ENCODE assay signal across 12 mouse cellular contexts in the genomic region with DNA sequence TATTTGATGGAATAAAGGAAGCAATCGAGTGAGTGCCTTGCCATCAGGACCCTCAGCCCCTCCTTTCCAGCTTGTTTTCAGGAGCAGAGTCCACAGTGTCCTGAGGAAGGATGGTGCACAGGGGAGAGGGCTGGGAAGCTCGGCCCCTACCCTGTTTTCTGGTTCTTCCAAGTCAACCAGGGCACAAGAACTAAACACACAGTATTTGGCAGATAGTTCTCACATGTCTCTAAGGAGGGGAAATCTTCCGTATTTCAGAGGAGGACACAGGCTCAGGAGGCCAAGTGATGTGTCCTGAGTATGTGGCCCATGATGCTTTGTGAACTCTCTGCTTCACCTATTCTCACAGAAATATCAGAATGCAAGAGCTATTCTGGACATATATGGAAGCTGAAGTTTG. TPM values are rescaled to one million over a fixed set of nuclear protein-coding genes. Genes with fewer than 3 reads are reported as not detected.
DNase-seq lines count a peak whose midpoint lies in the region; ATAC-seq lines count a peak whose summit lies in the region.
"Had no signal": no experiment of that assay in that cellular context is flagged by ENCODE, and none has a peak within 500 bp of the region (broad histone marks: within the 10 kb centered on the region; RNA-seq: fewer than 3 reads in every experiment).

No protein-coding gene starts in this region.

- no peak overlapping the region for H3K9ac ChIP-seq in hindbrain, embryonic 11.5 days (ENCODE audit: low read depth, low read length)
- no peak overlapping the region for H3K9ac ChIP-seq in limb, embryonic 12.5 days (replicated peaks)
- H3K9ac ChIP-seq in neural tube, embryonic 12.5 days: no peak overlapping the region

- no peak for ATAC-seq in hindbrain, embryonic 11.5 days (ENCODE audit: low FRiP score)
- no peak for ATAC-seq in limb, embryonic 12.5 days (ENCODE audit: insufficient number of reproducible peaks, insufficient read depth, low FRiP score, low TSS enrichment, low read depth)
- ATAC-seq in neural tube, embryonic 12.5 days (ENCODE audit: low FRiP score, low read depth): no peak

- WGBS in hindbrain, embryonic 11.5 days: 72% methylated on average over 3 of the region's 3 CpGs
- WGBS in hindbrain, embryonic 10.5 days: 73% methylated on average over 3 of the region's 3 CpGs
- WGBS in forebrain, embryonic 10.5 days: 84% methylated on average over 3 of the region's 3 CpGs
- 73% methylated on average over 3 of the region's 3 CpGs for WGBS in limb, embryonic 12.5 days
- WGBS in neural tube, embryonic 12.5 days: 64% methylated on average over 3 of the region's 3 CpGs

- H3K9me3 ChIP-seq in hindbrain, embryonic 11.5 days (ENCODE audit: control insufficient read depth, low read length): no peaks in the 10 kb centered on the region
- H3K9me3 ChIP-seq in hindbrain, embryonic 10.5 days: no peaks in the 10 kb centered on the region
- no peaks in the 10 kb centered on the region for H3K9me3 ChIP-seq in forebrain, embryonic 10.5 days
- no peaks in the 10 kb centered on the region for H3K9me3 ChIP-seq in limb, embryonic 12.5 days
- no peaks in the 10 kb centered on the region for H3K9me3 ChIP-seq in neural tube, embryonic 12.5 days

- peak overlapping the region; percentile 84; the same call in 1 of the 2 replicates for H3K4me2 ChIP-seq in hindbrain, embryonic 11.5 days (replicated peaks; ENCODE audit: low read depth, low read length)
- H3K4me2 ChIP-seq in limb, embryonic 12.5 days: peak overlapping the region; percentile 7; the same call in 1 of the 2 replicates
- peak overlapping the region; percentile 80 for H3K4me2 ChIP-seq in neural tube, embryonic 12.5 days (replicated peaks)

- H3K36me3 ChIP-seq in hindbrain, embryonic 11.5 days (ENCODE audit: control insufficient read depth, insufficient read depth, low read length): no peaks in the 10 kb centered on the region
- no peaks in the 10 kb centered on the region for H3K36me3 ChIP-seq in hindbrain, embryonic 10.5 days
- H3K36me3 ChIP-seq in forebrain, embryonic 10.5 days (replicated peaks): peaks cover 5% of the 10 kb centered on the region; the same call in 1 of the 2 replicates
- H3K36me3 ChIP-seq in limb, embryonic 12.5 days: no peaks in the 10 kb centered on the region
- H3K36me3 ChIP-seq in neural tube, embryonic 12.5 days: no peaks in the 10 kb centered on the region

- no peak overlapping the region for H3K27ac ChIP-seq in hindbrain, embryonic 11.5 days (ENCODE audit: low read depth, low read length)
- H3K27ac ChIP-seq in hindbrain, embryonic 10.5 days: no peak overlapping the region
- H3K27ac ChIP-seq in forebrain, embryonic 10.5 days: no peak overlapping the region
- no peak overlapping the region for H3K27ac ChIP-seq in limb, embryonic 12.5 days
- H3K27ac ChIP-seq in neural tube, embryonic 12.5 days: no peak overlapping the region

- no peaks in the 10 kb centered on the region for H3K27me3 ChIP-seq in hindbrain, embryonic 11.5 days (ENCODE audit: control insufficient read depth, insufficient read depth, low read length)
- H3K27me3 ChIP-seq in hindbrain, embryonic 10.5 days (ENCODE audit: insufficient read depth, poor library complexity, severe bottlenecking): no peaks in the 10 kb centered on the region
- H3K27me3 ChIP-seq in forebrain, embryonic 10.5 days (ENCODE audit: poor library complexity, severe bottlenecking): no peaks in the 10 kb centered on the region
- H3K27me3 ChIP-seq in limb, embryonic 12.5 days: no peaks in the 10 kb centered on the region
- H3K27me3 ChIP-seq in neural tube, embryonic 12.5 days (replicated peaks): no peaks in the 10 kb centered on the region

- DNase-seq in hindbrain, embryonic 11.5 days (ENCODE audit: low spot score): no peak
- DNase-seq in hindbrain, embryonic 10.5 days (ENCODE audit: low spot score): no peak
- DNase-seq in forebrain, embryonic 10.5 days (ENCODE audit: extremely low spot score, low spot score): no peak
- DNase-seq in layer of hippocampus, postnatal 10 days (ENCODE audit: low spot score in 2 of 2): no peak
- DNase-seq in retina, embryonic 14.5 days (ENCODE audit: low spot score): no peak
- DNase-seq in urinary bladder, adult 2 months (ENCODE audit: low spot score): no peak
- DNase-seq: adrenal gland, postnatal 10 days; spleen, adult 18-20 months had no signal

- H3K4me3 ChIP-seq in hindbrain, embryonic 11.5 days (ENCODE audit: low read depth, low read length): no peak overlapping the region
- H3K4me3 ChIP-seq in hindbrain, embryonic 10.5 days: no peak overlapping the region; the same call in 1 of the 2 replicates
- 0 out of 2 replicates have a peak overlapping the region, but pooled peaks have one; percentile 99 for H3K4me3 ChIP-seq in forebrain, embryonic 10.5 days
- peak overlapping the region; percentile 98; the same call in 1 of the 2 replicates for H3K4me3 ChIP-seq in limb, embryonic 12.5 days (replicated peaks)
- no peak overlapping the region for H3K4me3 ChIP-seq in neural tube, embryonic 12.5 days

- H3K4me1 ChIP-seq in hindbrain, embryonic 11.5 days (replicated peaks; ENCODE audit: control insufficient read depth, insufficient read depth, low read length): peaks cover 9% of the 10 kb centered on the region
- H3K4me1 ChIP-seq in hindbrain, embryonic 10.5 days (replicated peaks): peaks cover 41% of the 10 kb centered on the region
- peaks cover 38% of the 10 kb centered on the region for H3K4me1 ChIP-seq in forebrain, embryonic 10.5 days
- peaks cover 23% of the 10 kb centered on the region for H3K4me1 ChIP-seq in limb, embryonic 12.5 days (replicated peaks)
- peaks cover 27% of the 10 kb centered on the region for H3K4me1 ChIP-seq in neural tube, embryonic 12.5 days

RNA-seq across cellular contexts. Expression of gene Sppl3, which starts 2.5 kb away (rescaled TPM):
- 21.0 and 22.4 TPM in 2 replicates for polyA plus RNA-seq in hindbrain, embryonic 11.5 days (2014; fragmentation: Nextera tagmentation; extraction: Ambion mirVana)
- polyA plus RNA-seq in hindbrain, embryonic 10.5 days (2016; fragmentation: Nextera tagmentation; extraction: Ambion mirVana): 11.2 TPM in 2 replicates
- 11.8 and 13.3 TPM in 2 replicates for polyA plus RNA-seq in forebrain, embryonic 10.5 days (2016; fragmentation: Nextera tagmentation; extraction: Ambion mirVana)
- 17.3 and 36.9 TPM in 2 replicates for polyA plus RNA-seq in limb, embryonic 12.5 days (2016; fragmentation: Nextera tagmentation; extraction: Ambion mirVana)
- 43.5 and 46.7 TPM in 2 replicates for polyA plus RNA-seq in neural tube, embryonic 12.5 days (2016; fragmentation: Nextera tagmentation; extraction: Ambion mirVana)
- 100 to 1,000 TPM in 1 of 2 experiments, 10 to 100 TPM in 1; 97.4 to 104 TPM for total RNA-seq in layer of hippocampus, postnatal 10 days (2021)
- polyA plus RNA-seq in urinary bladder, adult 2 months (2012; rRNA removed): 62.5 and 63.9 TPM in 2 replicates

RNA-seq across cellular contexts. Expression of gene Hnf1a, which starts 42.5 kb away (rescaled TPM):
- polyA plus RNA-seq in hindbrain, embryonic 11.5 days (2014; fragmentation: Nextera tagmentation; extraction: Ambion mirVana): 0.04 TPM in 1 of 2 replicates, not detected in the other
- polyA plus RNA-seq in hindbrain, embryonic 10.5 days (2016; fragmentation: Nextera tagmentation; extraction: Ambion mirVana): 0.05 TPM in 1 of 2 replicates, not detected in the other
- not detected in 2 replicates for polyA plus RNA-seq in forebrain, embryonic 10.5 days (2016; fragmentation: Nextera tagmentation; extraction: Ambion mirVana)
- polyA plus RNA-seq in limb, embryonic 12.5 days (2016; fragmentation: Nextera tagmentation; extraction: Ambion mirVana): not detected in 2 replicates
- 0.05 TPM in 1 of 2 replicates, not detected in the other for polyA plus RNA-seq in neural tube, embryonic 12.5 days (2016; fragmentation: Nextera tagmentation; extraction: Ambion mirVana)
- not detected for total RNA-seq in layer of hippocampus, postnatal 10 days (2021)
- polyA plus RNA-seq in urinary bladder, adult 2 months (2012; rRNA removed): 0.06 and 0.09 TPM in 2 replicates
- total RNA-seq: heart, postnatal 25 days; left cerebral cortex, postnatal 36 days had no signal

Comparison
In these comparisons a context has a peak if more than half of its experiments do, and no peak if none do; other contexts are left out.
1. H3K4me2 ChIP-seq: peak in every context shown above with its lines; median percentile 84 in hindbrain, embryonic 11.5 days; 80 in neural tube, embryonic 12.5 days; 7 in limb, embryonic 12.5 days.
2. H3K4me3 ChIP-seq: peak in forebrain, embryonic 10.5 days (single experiment) and limb, embryonic 12.5 days (single experiment); none in hindbrain, embryonic 11.5 days (single experiment), hindbrain, embryonic 10.5 days (single experiment) and neural tube, embryonic 12.5 days (single experiment).